Mouse (Mus musculus) large intestine, adult 2 months (tissue): ENCODE measurements around the gene Fancg. TPM values are rescaled to one million over a fixed set of nuclear protein-coding genes. Genes with fewer than 3 reads are reported as not detected.
"Not testable (repeated sequence)": the region's sequence is repeated elsewhere in the genome, so short reads cannot be mapped to it uniquely, and the experiment has no call there.

ENCODE experiments used
- DNase-seq: peaks from one replicate; pipeline ENCODE4 v3.0.0-alpha.2; 2012; ENCODE audit warnings: low read depth, low spot score
- WGBS: fragments of 180-500 bp; shearing (Covaris S2); methylation state at CpG from one replicate; pipeline ENCODE4 v1.1.7; 2018; 5-methylcytosine and 5-hydroxymethylcytosine counted together
- polyA plus RNA-seq: library from polyadenylated mRNA; depleted of rRNA; stranded (reverse); fragments of >200 nt; gene quantifications from 2 replicates; pipeline ENCODE4 v1.2.3, GENCODE M21; 2012

The Fancg gene
- polyA plus RNA-seq, 1 experiment, result 11.8 TPM

- DNase-seq, result no peak
- 55% methylated on average over 12 of the region's 12 CpGs for WGBS
These were observed 7.4 kb downstream of the Fancg start for GRCm38 (mm10) chr4:43002756-43003439.

- no peak for DNase-seq
- whole genome bisulfite sequencing, result 70% methylated on average over 2 of the region's 2 CpGs
These were observed 9.0 kb downstream of the Fancg start for GRCm38 (mm10) chr4:43001272-43001671.

DNA sequence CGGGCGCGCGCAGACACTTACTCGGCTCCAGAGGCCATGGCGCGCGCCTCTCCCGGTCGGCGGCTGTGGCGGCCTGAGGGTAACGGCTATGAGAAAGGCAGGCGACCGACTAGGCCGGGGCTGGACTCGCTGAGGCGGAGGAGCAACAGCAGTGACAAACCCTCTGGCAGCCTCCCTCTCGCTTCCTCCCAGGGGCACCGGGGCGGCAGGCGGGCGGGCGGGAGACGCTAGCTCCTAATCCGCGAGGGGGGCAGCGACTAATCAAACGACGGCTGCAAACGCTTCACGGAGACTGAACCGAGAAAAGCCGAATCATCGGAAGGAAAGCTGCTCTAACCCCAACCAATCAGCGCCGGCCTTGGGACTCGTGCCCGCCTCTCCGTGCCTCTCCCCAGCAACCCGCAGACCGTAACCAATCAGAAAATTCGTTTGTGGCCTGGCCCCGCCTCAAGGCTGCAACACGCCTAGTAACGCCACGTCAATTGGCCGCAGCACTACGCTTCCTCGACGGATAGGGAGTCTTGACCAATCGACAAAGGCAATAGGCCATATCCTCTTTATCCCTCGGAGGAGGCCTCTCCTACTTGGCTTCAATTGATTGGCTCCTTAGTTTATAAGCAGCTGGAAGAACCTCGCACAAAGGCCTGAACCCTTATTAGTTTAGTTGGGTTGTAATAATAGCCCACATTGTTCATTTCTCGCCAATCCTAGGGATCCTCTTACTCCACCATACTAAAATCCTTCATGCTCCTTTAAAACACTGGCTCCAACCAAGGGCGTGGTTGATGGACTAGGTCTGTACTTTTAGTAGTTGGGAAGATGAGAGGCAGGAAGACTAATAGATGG is 9.9 kb downstream of the Fancg start, which contains the start of gene Vcp:
TSS of gene Vcp (minus strand) at position 367 of the 846 bp plus-strand sequence.
- peak; percentile 91 for DNase-seq
- WGBS, result 1% methylated on average over 54 of the region's 56 CpGs

GRCm38 (mm10) chr4:42999451-43000140 is 10.7 kb downstream of the Fancg start:
- WGBS, result under 1% methylated on average over 51 of the region's 51 CpGs
- no peak for DNase-seq

- no peak for DNase-seq
- WGBS, result 16% methylated on average over 2 of the region's 2 CpGs
These were observed 12.3 kb downstream of the Fancg start for GRCm38 (mm10) chr4:42998022-42998421.

DNA sequence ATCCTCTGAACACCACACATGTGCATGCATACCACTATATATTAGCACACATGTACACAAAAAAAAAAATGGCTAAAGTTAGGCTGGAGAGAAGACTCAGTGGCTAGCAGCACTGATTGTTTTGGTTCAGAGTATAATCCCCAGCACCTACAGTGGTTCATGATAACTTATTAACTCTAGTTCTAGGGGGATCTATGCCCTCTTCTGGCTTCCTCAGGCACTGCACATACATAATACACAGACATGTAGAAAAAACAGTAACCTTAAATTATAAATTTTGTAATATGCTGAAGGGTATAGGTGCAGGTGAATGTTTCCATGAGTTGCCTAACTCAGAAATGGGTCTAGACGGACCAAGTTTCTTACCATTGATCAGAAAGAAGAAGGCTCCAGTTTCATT is 22.0 kb downstream of the Fancg start:
- DNase-seq, result no peak
- 97% methylated on average over 1 of the region's 1 CpGs for WGBS

GRCm38 (mm10) chr4:42980467-42980866 is 29.8 kb downstream of the Fancg start:
- DNase-seq, result not testable (repeated sequence)
- 77% methylated on average over 8 of the region's 8 CpGs for whole genome bisulfite sequencing

DNA sequence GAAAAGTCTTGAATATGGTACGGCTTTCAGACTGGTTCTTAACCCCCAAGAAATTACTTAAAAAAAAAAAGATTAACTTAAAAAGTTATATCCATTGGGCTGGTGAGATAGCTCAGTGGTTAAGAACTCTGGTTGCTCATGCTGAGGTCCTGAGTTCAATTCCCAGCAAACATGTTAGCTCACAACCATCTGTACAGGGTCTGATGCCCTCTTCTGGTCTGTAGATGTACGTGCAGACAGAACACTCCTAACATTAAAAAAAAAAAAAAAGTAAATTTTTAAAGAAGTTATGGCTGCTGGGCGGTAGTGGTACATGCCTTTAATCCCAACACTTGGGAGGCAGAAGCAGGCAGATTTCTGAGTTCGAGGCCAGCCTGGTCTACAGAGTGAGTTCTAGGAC is 32.2 kb downstream of the Fancg start:
- WGBS, result 89% methylated on average over 4 of the region's 4 CpGs
- DNase-seq, result no peak

- no peak for DNase-seq
- 80% methylated on average over 5 of the region's 5 CpGs for WGBS
These were observed 36.4 kb downstream of the Fancg start for GRCm38 (mm10) chr4:42973868-42974267.

GRCm38 (mm10) chr4:42972952-42973351 is 37.4 kb downstream of the Fancg start:
- no peak for DNase-seq
- 60% methylated on average over 4 of the region's 4 CpGs for WGBS

GRCm38 (mm10) chr4:42969304-42969703 is 41.0 kb downstream of the Fancg start, which contains the start of gene 1700022I11Rik:
Gene 1700022I11Rik, plus strand, starts transcription at chr4:42969604.
- 83% methylated on average over 4 of the region's 4 CpGs for WGBS
- DNase-seq, result no peak

DNA sequence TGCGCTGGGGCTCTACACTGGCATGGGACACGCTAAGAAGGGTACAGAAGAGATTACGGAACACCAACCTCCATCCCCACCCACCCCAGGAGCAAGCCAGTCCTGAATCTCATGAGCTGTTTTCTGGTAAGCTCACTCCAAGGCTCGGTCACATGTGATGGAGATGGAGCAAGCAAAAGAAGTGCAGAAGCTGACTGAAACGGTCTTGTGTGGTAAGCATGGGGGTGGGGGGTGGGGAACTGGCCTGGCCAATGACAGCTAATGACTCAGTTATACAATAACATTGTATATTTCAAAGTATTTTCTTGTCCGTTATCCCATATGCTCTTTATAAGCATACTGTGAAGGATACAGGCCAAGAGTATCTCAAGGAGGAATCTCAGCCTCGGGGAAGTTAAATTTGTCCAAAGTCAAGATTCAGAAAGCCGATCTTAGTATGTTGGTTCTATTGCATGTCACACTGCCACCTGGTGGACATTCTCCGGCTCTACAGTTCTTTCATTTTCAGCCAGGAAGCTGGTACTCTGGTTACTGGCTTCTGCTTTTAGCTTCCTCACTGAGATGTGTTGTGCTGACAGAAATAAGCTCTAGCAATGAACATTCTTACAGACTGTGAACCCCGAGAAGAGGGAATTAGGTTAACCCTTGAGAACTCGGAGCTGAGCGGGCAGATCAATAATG is 45.1 kb downstream of the Fancg start:
- DNase-seq, result peak; percentile 24
- 15% methylated on average over 12 of the region's 12 CpGs for whole genome bisulfite sequencing

- 95% methylated on average over 2 of the region's 2 CpGs for WGBS
- DNase-seq, result no peak
These were observed 46.8 kb downstream of the Fancg start for GRCm38 (mm10) chr4:42963480-42963879.

- DNase-seq, result peak; percentile 18
- 17% methylated on average over 4 of the region's 4 CpGs for WGBS
These were observed 48.7 kb downstream of the Fancg start for GRCm38 (mm10) chr4:42961592-42961991.

GRCm38 (mm10) chr4:42959382-42959781 is 50.9 kb downstream of the Fancg start:
- no peak for DNase-seq
- WGBS, result 68% methylated on average over 4 of the region's 4 CpGs

- 60% methylated on average over 8 of the region's 8 CpGs for WGBS
- DNase-seq, result no peak
These were observed 51.4 kb downstream of the Fancg start for GRCm38 (mm10) chr4:42958942-42959341.

- WGBS, result 77% methylated on average over 8 of the region's 8 CpGs
- no peak for DNase-seq
These were observed 52.3 kb downstream of the Fancg start for GRCm38 (mm10) chr4:42957979-42958378.

DNA sequence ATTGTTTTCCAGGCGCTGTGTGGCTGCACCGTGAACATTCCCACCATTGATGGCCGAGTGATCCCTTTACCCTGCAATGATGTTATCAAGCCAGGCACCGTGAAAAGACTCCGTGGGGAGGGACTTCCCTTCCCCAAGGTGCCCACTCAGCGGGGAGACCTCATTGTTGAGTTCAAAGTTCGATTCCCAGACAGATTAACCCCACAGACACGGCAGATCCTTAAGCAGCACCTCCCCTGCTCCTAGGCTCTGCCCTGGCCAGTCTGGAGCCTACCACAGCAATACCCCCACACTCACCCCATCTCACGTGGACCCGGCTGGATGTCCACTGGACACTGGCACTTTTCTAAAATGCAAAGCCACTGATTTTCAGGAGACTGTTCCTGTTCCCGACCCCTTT is 53.0 kb downstream of the Fancg start:
- DNase-seq, result no peak
- 71% methylated on average over 11 of the region's 11 CpGs for WGBS

DNA sequence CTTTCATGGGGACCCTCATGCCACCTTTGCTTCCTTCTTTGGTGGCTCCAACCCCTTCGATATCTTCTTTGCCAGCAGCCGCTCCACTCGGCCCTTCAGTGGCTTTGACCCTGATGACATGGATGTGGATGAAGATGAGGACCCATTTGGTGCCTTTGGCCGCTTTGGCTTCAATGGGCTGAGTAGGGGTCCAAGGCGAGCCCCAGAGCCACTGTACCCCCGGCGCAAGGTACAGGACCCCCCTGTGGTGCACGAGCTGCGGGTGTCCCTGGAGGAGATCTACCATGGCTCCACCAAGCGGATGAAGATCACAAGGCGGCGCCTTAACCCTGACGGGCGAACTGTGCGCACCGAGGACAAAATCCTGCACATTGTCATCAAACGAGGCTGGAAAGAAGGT is 53.7 kb downstream of the Fancg start:
- WGBS, result 95% methylated on average over 17 of the region's 17 CpGs
- DNase-seq, result no peak

DNA sequence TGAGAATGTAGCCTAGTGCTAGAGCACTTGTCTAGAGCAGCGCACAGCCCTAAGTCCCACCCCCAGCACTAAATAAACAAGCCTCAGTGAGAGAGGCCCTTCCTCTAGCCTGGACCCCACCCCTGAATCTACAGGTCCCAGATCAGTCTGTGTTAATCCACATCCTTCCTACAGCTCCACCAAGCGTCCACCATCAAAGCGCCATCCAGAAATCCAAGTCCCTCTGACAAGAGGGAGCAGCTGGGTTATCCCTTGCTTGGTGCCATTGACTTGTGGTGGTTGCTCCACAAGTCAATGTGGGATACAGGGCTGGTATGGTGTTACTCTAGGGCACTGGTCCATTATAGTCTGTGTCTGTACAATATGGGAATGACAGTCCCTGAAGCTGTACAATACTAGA is 55.1 kb downstream of the Fancg start:
- WGBS, result 92% methylated on average over 3 of the region's 3 CpGs
- no peak for DNase-seq
